Mouse (Mus musculus) stomach, embryonic 14.5 days (tissue): Measurements from ENCODE around the gene Gm10065. TPM values are rescaled to one million over a fixed set of nuclear protein-coding genes. Genes with fewer than 3 reads are reported as not detected.

Experiments
- ATAC-seq: fragments of 200-750 bp; cut with Nextera tagmentation; 2 replicates; pipeline ENCODE4 v1.8.0; 2017; ENCODE audit warnings: low read depth, moderate TSS enrichment; ENCODE audit not compliant: insufficient number of reproducible peaks, insufficient read depth, low FRiP score
- H3K27ac ChIP-seq: fragments of 300-500 bp; sonication (generic); 2 replicates; pipeline ENCODE4 v1.5.1; 2014; ENCODE audit warnings: mild to moderate bottlenecking, low read length, moderate library complexity, mixed read lengths
- H3K27me3 ChIP-seq: fragments of 300-500 bp; sonication (generic); 2 replicates; pipeline ENCODE4 v1.6.1; 2014; ENCODE audit warnings: low read length, control low read depth, mixed read lengths; ENCODE audit not compliant: control insufficient read depth, insufficient read depth
- H3K36me3 ChIP-seq: fragments of 300-500 bp; sonication (generic); 2 replicates; pipeline ENCODE4 v1.6.1; 2014; ENCODE audit warnings: mild to moderate bottlenecking, control low read depth, low read length, moderate library complexity, mixed read lengths; ENCODE audit not compliant: control insufficient read depth, insufficient read depth
- H3K4me1 ChIP-seq: fragments of 300-500 bp; sonication (generic); 2 replicates; pipeline ENCODE4 v1.6.1; 2014; ENCODE audit warnings: low read length, control low read depth, mixed read lengths; ENCODE audit not compliant: control insufficient read depth, insufficient read depth
- H3K4me2 ChIP-seq: fragments of 300-500 bp; sonication (generic); replicated peaks from 2 replicates; pipeline ENCODE4 v1.6.1; 2014; ENCODE audit warnings: low read depth, low read length, control low read depth
- H3K4me3 ChIP-seq: fragments of 300-500 bp; sonication (generic); 2 replicates; pipeline ENCODE4 v1.5.1; 2014; ENCODE audit warnings: low read depth, low read length, control low read depth
- H3K9ac ChIP-seq: fragments of 300-500 bp; sonication (generic); replicated peaks from 2 replicates; pipeline ENCODE4 v1.6.1; 2014; ENCODE audit warnings: low read depth, mild to moderate bottlenecking, control low read depth, low read length, moderate library complexity, mixed read lengths
- H3K9me3 ChIP-seq: fragments of 300-500 bp; sonication (generic); 2 replicates; pipeline ENCODE4 v1.6.1; 2016; ENCODE audit warnings: low read depth, low read length, control low read depth; ENCODE audit not compliant: control insufficient read depth
- WGBS: fragments of 180-500 bp; shearing (Covaris S2); extraction: QIAGEN DNeasy Blood & Tissue Kit; methylation state at CpG from one replicate; pipeline ENCODE4 v1.1.7; 2014; 5-methylcytosine and 5-hydroxymethylcytosine counted together
- microRNA counts: library from miRNA; unstranded; fragments of <30 nt; microRNA quantifications from one replicate; lab custom pipeline; 2016
- microRNA-seq: library from miRNA; unstranded; fragments of <30 nt; microRNA quantifications from one replicate; pipeline ENCODE4, GENCODE M21; 2016
- polyA plus RNA-seq: library from polyadenylated mRNA; unstranded; fragments of >200 nt; fragmentation: Nextera tagmentation; extraction: Ambion mirVana; gene quantifications from 2 replicates; pipeline ENCODE4 v1.2.1, GENCODE M21; 2014

Gene Gm10065
- polyA plus RNA-seq, 1 experiment from 2014 or later: not detected

DNA sequence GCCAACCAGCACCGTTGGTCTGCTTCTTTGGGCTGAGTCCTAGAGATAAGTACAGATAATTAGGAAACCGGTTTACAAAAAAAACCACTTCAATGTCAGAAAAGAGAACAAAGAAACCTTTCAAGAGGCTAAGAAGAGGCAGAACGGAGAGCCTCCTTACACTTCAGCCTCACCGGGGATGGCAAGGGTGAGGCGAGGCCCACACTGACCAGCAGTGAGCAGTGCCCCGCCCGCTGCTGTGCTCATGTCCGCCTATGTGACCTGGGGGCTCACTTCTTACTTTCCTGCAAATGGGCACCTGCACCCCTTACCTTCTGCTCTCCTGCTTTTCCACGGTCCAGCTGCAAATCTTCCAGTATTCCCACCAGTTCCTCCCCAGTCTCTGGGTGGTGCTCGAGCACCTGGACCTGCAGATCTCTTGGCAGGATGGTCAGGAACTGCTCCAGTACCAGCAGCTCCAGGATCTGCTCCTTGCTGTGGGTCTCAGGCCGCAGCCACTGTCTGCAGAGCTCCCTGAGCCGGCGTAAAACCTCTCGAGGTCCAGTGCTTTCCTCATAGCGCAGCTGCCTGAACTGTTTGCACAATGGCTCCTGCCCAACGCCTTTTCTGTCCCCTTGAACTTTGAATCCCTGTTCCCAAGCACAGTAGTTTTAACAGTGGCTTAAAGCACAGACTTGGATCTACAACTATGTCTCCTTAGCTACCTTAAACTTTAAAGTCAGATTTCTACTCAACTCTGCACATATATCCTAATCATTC lies 31.2 kb downstream of the Gm10065 start:
- Histone ChIP-seq H3K36me3 (peaks cover 41% of the 10 kb centered on the region), H3K4me1 (peaks cover 3% of the 10 kb centered on the region; the same call in 1 of the 2 replicates), H3K9me3 (no peaks in the 10 kb centered on the region), H3K4me3 (no peak overlapping the region), H3K9ac (no peak overlapping the region), H3K27me3 (no peaks in the 10 kb centered on the region), H3K4me2 (no peak overlapping the region), H3K27ac (no peak overlapping the region)
- 77% methylated on average over 16 of the region's 16 CpGs for WGBS
- no peak; the same call in 1 of the 2 replicates for ATAC-seq

DNA sequence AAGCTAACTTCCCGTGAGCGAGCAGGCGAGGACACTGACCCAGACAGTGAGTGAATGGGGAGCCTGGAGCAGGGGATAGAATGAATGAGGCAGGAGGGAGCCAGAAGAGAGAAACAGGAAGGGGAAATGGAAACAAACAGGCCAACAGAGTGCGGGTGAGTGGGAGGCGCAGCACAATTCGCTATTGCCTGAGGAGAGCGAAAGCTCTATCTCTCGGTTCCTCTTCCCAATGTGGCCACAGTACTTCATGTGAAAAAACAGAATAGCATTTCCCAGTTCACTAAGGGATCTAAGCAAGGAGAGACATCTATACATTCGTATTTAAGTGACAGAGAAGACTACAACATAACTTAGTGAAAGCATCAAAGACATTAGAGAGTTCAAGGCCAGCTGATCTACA lies 32.4 kb downstream of the Gm10065 start:
- Histone ChIP-seq H3K4me3 (no peak overlapping the region), H3K9ac (no peak overlapping the region), H3K27ac (no peak overlapping the region), H3K4me2 (no peak overlapping the region), H3K36me3 (peaks cover 41% of the 10 kb centered on the region), H3K4me1 (no peaks in the 10 kb centered on the region), H3K9me3 (no peaks in the 10 kb centered on the region), H3K27me3 (no peaks in the 10 kb centered on the region)
- 89% methylated on average over 9 of the region's 9 CpGs for WGBS
- no peak for ATAC-seq

DNA sequence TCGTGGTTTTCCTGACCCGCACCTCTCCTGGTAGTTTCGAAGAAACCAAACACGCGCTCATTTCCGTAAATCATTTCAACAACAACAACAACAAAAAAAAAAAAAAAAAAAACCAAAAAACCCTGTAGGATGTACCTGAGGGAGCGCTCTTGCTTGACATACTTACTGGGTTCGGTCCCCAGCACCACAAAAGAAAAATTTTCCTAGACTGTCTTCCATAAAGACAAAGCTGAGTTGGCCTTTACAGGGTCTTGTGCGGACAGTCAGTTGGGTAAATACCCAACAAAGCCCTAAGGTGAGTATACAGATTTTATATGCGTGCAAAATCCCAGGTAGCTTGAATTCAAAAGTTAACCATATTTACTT lies 38.1 kb downstream of the Gm10065 start:
- H3K36me3 ChIP-seq: peaks cover 27% of the 10 kb centered on the region
- no peaks in the 10 kb centered on the region for H3K27me3 ChIP-seq
- no peak for ATAC-seq
- H3K4me2 ChIP-seq: peak overlapping the region; percentile 86
- H3K4me3 ChIP-seq: peak overlapping the region; percentile 51
- H3K27ac ChIP-seq: peak overlapping the region; percentile 78; the same call in 1 of the 2 replicates
- WGBS: 17% methylated on average over 10 of the region's 10 CpGs
- 0 out of 2 replicates have a peak, but pooled peaks cover 3% of the 10 kb centered on the region for H3K4me1 ChIP-seq
- H3K9ac ChIP-seq: peak overlapping the region; percentile 52; the same call in 1 of the 2 replicates
- no peaks in the 10 kb centered on the region for H3K9me3 ChIP-seq

DNA sequence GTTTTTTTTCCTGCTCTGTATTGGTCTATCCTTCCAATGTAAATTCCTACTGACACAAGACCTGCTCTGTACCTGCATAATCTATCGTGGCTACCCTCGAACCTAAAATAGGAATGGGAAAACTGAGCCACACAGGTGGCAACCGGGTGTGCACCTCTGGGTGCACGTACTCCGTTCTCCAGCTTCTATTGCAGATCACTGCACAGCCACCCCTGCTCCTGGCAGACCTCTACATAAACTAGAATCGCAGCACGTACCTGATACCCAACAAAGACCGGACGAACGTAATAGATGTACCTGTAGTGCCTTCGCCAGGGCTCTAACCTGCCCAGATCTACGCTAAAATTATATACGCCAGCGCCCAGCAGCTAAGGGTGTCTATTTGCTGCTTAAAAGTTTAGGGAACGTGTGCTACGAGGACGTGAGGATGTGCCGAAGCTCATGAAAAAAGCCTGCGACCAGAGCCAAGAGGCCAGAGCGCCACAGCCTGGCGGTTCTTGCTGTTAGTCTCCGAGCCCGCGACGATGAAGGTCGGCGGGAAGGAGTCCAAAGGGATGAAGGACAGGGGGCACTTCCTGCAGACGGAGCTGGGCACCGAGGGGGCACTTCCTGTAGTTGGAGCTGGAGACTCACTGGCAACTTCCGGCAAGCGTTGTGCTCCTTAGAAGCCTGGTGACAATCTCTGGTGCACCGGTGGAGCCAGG lies 38.6 kb downstream of the Gm10065 start, which contains the start of gene Pgbd1:
Gene Pgbd1, minus strand, starts transcription at position 556 of the 704 bp plus-strand sequence.
- Histone ChIP-seq H3K4me3 (peak within 1 kb of the TSS; percentile 51), H3K4me1 (0 out of 2 replicates have a peak, but pooled peaks cover 3% of the 10 kb centered on the region), H3K9me3 (no peaks in the 10 kb centered on the region), H3K9ac (peak within 1 kb of the TSS; percentile 52), H3K27me3 (no peaks in the 10 kb centered on the region), H3K4me2 (peak within 1 kb of the TSS; percentile 86), H3K36me3 (peaks cover 22% of the 10 kb centered on the region), H3K27ac (peak within 1 kb of the TSS; percentile 78)
- under 1% methylated on average over 32 of the region's 32 CpGs for WGBS
- ATAC-seq: peak; percentile 89

DNA sequence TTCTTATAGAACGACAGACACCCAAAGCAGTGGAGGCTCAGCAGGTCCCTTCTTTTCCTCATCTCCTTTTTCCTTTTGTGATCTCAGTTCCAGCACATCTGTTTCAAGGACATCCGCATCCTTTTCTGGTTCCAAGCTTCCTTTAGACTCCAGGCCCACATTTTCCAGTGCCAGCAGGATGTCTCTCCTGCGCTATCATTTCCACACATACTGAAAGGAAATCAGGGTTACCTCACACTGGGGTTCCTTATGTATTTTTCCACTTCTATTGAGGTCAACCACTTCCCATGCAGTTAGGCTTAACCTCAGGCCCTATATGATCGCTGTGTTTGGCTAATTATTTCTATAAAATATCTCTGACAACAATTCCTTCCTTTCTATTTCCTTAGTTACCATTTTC lies 43.8 kb downstream of the Gm10065 start:
- WGBS: 89% methylated on average over 4 of the region's 4 CpGs
- H3K9ac ChIP-seq: no peak overlapping the region
- H3K9me3 ChIP-seq: no peaks in the 10 kb centered on the region
- no peaks in the 10 kb centered on the region for H3K27me3 ChIP-seq
- H3K4me1 ChIP-seq: 0 out of 2 replicates have a peak, but pooled peaks cover 3% of the 10 kb centered on the region
- ATAC-seq: no peak
- H3K36me3 ChIP-seq: no peaks in the 10 kb centered on the region
- no peak overlapping the region for H3K4me2 ChIP-seq
- no peak overlapping the region for H3K27ac ChIP-seq
- no peak overlapping the region for H3K4me3 ChIP-seq

MicroRNA genes within 50 kb of the gene (microRNA counts, 519-probe panel; counts per million panel counts)
- 3,162 counts per million, percentile 58 among the panel's probes with 10 or more counts for microRNA mmu-miR-1896 (lab: Ali Mortazavi, UCI)

Small RNA genes lying within 50 kb of the gene (microRNA-seq; reads per million reads assigned to microRNA genes)
- gene Mir1896: not detected

Other genes with a start within 250 kb of the Gm10065 start
- not detected in 2 replicates for gene Gpx5, start 186.7 kb downstream of the Gm10065 start, polyA plus RNA-seq
- gene Gpx6, start 167.3 kb downstream of the Gm10065 start, polyA plus RNA-seq: not detected in 2 replicates
- gene Olfr1367, start 132.5 kb downstream of the Gm10065 start, polyA plus RNA-seq: not detected in 2 replicates
- 11.5 and 12.3 TPM in 2 replicates for gene Zscan12, start 116.6 kb downstream of the Gm10065 start, polyA plus RNA-seq
- gene Zkscan3, start 76.7 kb downstream of the Gm10065 start, polyA plus RNA-seq: 81.3 and 85.7 TPM in 2 replicates
- gene Pgbd1, start 38.4 kb downstream of the Gm10065 start, polyA plus RNA-seq: 2.3 and 3.1 TPM in 2 replicates
- gene Zscan26, start 25.7 kb downstream of the Gm10065 start, polyA plus RNA-seq: 32.6 and 35.8 TPM in 2 replicates
- 2.7 and 2.8 TPM in 2 replicates for gene Nkapl, start 10.9 kb downstream of the Gm10065 start, polyA plus RNA-seq
- gene Zkscan4, start 534 bp downstream of the Gm10065 start, polyA plus RNA-seq: 2.9 TPM in 2 replicates
- gene AK157302, start 15.8 kb upstream of the Gm10065 start, polyA plus RNA-seq: 0.17 and 0.34 TPM in 2 replicates
- 6.7 and 7.5 TPM in 2 replicates for gene Gm11273, start 22.0 kb upstream of the Gm10065 start, polyA plus RNA-seq
- 11.5 and 11.6 TPM in 2 replicates for gene Zkscan8, start 51.7 kb upstream of the Gm10065 start, polyA plus RNA-seq
- gene Olfr1366, start 63.4 kb upstream of the Gm10065 start, polyA plus RNA-seq: 0.07 and 0.28 TPM in 2 replicates
- 0.06 TPM in 1 of 2 replicates, not detected in the other for gene Olfr1535, start 80.5 kb upstream of the Gm10065 start, polyA plus RNA-seq
- not detected in 2 replicates for gene Olfr1364, start 102.3 kb upstream of the Gm10065 start, polyA plus RNA-seq
- gene Olfr1362, start 134.6 kb upstream of the Gm10065 start, polyA plus RNA-seq: not detected in 2 replicates
- not detected in 2 replicates for gene Olfr11, start 163.1 kb upstream of the Gm10065 start, polyA plus RNA-seq
- gene Olfr1361, start 183.9 kb upstream of the Gm10065 start, polyA plus RNA-seq: not detected in 2 replicates
- gene Olfr1360, start 198.0 kb upstream of the Gm10065 start, polyA plus RNA-seq: not detected in 2 replicates
- gene Olfr1359, start 218.7 kb upstream of the Gm10065 start, polyA plus RNA-seq: not detected in 2 replicates
- gene Hist1h2bl, start 236.7 kb upstream of the Gm10065 start, polyA plus RNA-seq: 3.7 and 4.3 TPM in 2 replicates
- gene Hist1h2ai, start 237.0 kb upstream of the Gm10065 start, polyA plus RNA-seq: 8.8 and 36.0 TPM in 2 replicates
- gene Hist1h3h, start 238.2 kb upstream of the Gm10065 start, polyA plus RNA-seq: 9.0 and 13.1 TPM in 2 replicates
- 3.1 TPM in 2 replicates for gene Hist1h2bm, start 242.6 kb upstream of the Gm10065 start, polyA plus RNA-seq